Mouse (Mus musculus) liver, postnatal 0 days (tissue): ENCODE data around the gene Fibcd1.

Experiments
- CTCF ChIP-seq: sonication (generic); IDR thresholded peaks from 2 replicates; pipeline ENCODE4 v1.5.1; 2016; ENCODE audit warnings: antibody characterized with exemption, low read depth
- EP300 ChIP-seq: IDR thresholded peaks from 2 replicates; pipeline ENCODE4 v1.6.1; 2016; ENCODE audit warnings: antibody characterized with exemption, low read depth, mild to moderate bottlenecking

DNA sequence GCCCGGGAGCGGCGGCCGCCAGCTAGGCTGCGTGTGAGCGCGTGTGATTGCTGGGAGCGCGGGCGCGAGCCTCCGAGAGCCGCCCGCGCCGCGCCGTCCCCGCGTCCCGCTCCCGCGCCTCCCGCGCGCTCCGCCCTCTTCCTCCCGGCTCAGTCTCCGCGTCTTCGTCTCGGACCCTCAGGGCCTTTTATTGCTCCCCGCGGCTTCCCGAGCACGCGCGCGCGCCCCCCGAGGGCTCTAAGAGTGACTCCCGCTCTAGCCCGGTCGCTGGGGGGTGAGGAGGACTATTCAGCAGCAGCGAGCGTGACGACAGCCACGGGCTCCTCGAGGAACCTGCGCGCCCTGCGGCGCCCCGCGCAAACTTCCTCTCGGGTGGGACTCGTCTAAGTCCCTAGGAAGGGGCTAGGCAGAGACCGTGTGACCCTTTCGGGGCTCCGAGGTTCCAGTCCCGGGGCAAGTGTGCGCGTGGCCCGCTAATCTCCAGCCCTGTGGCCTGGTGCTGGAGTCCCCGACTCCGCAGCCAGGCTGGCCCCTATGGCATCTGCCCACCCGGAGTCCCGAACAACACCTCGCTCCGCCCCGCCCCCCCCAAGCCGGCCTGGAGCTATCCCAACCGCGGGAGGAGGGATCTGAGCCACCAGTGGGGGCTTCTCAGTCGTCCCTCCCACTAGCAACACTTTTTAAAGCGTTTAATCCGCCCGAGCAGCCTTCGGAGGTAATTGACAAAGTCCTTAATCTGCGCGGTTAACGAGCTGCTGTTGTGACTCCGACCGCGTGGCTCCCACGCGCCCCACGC is at the start of gene Fibcd1:
- TF ChIP-seq EP300 (no peak), CTCF (no peak)
